In genomic region chr7:90033086-90033485, GRCm38 (mm10) we compare ENCODE assay signal across 18 mouse cellular contexts. TPM values are rescaled to one million over a fixed set of nuclear protein-coding genes. Genes with fewer than 3 reads are reported as not detected.
DNase-seq lines count a peak whose midpoint lies in the region; TF ChIP-seq lines count a peak whose summit lies in the region.
"Had no signal": no experiment of that assay in that cellular context is flagged by ENCODE, and none has a peak within 500 bp of the region (broad histone marks: within the 10 kb centered on the region; RNA-seq: fewer than 3 reads in every experiment).

No protein-coding gene starts in this region.

- no peak for TF ChIP-seq EP300 in heart, adult 2 months (IDR thresholded peaks at IDR 0.05; ENCODE audit: insufficient read depth, low read depth, low read length)

- 95% methylated on average over 2 of the region's 2 CpGs for WGBS in heart, adult 2 months
- WGBS in spleen, adult 2 months = 90% methylated on average over 2 of the region's 2 CpGs

- H3K27ac ChIP-seq in heart, adult 2 months = peak overlapping the region; percentile 45
- peak overlapping the region; percentile 56 for H3K27ac ChIP-seq in left cerebral cortex, adult 2 months
- H3K27ac ChIP-seq in spleen, adult 2 months (ENCODE audit: insufficient read depth, low read length) = peak overlapping the region; percentile 58
- H3K27ac ChIP-seq: forebrain, embryonic 15.5 days; hindbrain, postnatal 0 days; midbrain, embryonic 12.5 days had no signal

- no peak for TF ChIP-seq POLR2A in heart, adult 2 months (IDR thresholded peaks at IDR 0.05; ENCODE audit: insufficient read depth, low read depth, low read length)
- no peak for TF ChIP-seq POLR2A in spleen, adult 2 months (IDR thresholded peaks at IDR 0.05; ENCODE audit: low read depth, low read length)

- intact Hi-C loops in heart, adult 2 months (cut with DNase I) = loop anchor here (5.0 kb wide), 2 partner anchors 34 to 59 kb away; no protein-coding TSS in a partner anchor
- intact Hi-C loops in heart, postnatal 36 days (cut with DNase I) = no loop called here
- intact Hi-C loops in left cerebral cortex, adult 2 months (cut with DNase I) = no loop called here
- intact Hi-C loops in left cerebral cortex, postnatal 36 days (cut with DNase I) = no loop called here

- peaks cover 27% of the 10 kb centered on the region for H3K4me1 ChIP-seq in heart, adult 2 months (ENCODE audit: control insufficient read depth, insufficient read depth, low read length)
- H3K4me1 ChIP-seq in spleen, adult 2 months (ENCODE audit: control insufficient read depth, insufficient read depth, insufficient read length) = peaks cover 18% of the 10 kb centered on the region

- no peaks in the 10 kb centered on the region for H3K79me2 ChIP-seq in heart, adult 2 months (replicated peaks; ENCODE audit: control insufficient read depth, insufficient read depth, low read length)

- H3K4me3 ChIP-seq in heart, adult 2 months = no peak overlapping the region
- no peak overlapping the region for H3K4me3 ChIP-seq in left cerebral cortex, adult 2 months
- no peak overlapping the region for H3K4me3 ChIP-seq in spleen, adult 2 months (ENCODE audit: extremely low read depth, insufficient read depth, insufficient read length)
- H3K4me3 ChIP-seq: erythroblast, embryonic 14.5 days; forebrain, embryonic 15.5 days; midbrain, embryonic 12.5 days; myocyte had no signal

- H3K27me3 ChIP-seq in heart, adult 2 months (ENCODE audit: control insufficient read depth, insufficient read depth, low read length) = no peaks in the 10 kb centered on the region
- H3K27me3 ChIP-seq in spleen, adult 2 months (ENCODE audit: control insufficient read depth, insufficient read depth, low read length) = no peaks in the 10 kb centered on the region
- H3K27me3 ChIP-seq: forebrain, embryonic 15.5 days; midbrain, embryonic 12.5 days had no signal

- H3K36me3 ChIP-seq in heart, adult 2 months (ENCODE audit: control insufficient read depth, insufficient read depth, low read length) = peaks cover 8% of the 10 kb centered on the region; the same call in 1 of the 2 replicates
- no peaks in the 10 kb centered on the region for H3K36me3 ChIP-seq in spleen, adult 2 months (ENCODE audit: control insufficient read depth, insufficient read depth, low read length)
- H3K36me3 ChIP-seq: forebrain, embryonic 15.5 days; midbrain, embryonic 12.5 days had no signal

- TF ChIP-seq CTCF in heart, adult 2 months (IDR thresholded peaks at IDR 0.05) = no peak
- TF ChIP-seq CTCF in left cerebral cortex, adult 2 months (IDR thresholded peaks at IDR 0.05) = no peak
- TF ChIP-seq CTCF in spleen, adult 2 months (IDR thresholded peaks at IDR 0.05; ENCODE audit: extremely low read depth, insufficient read depth, insufficient read length, insufficient replicate concordance) = no peak

- DNase-seq in heart, adult 2 months = no peak
- no peak for DNase-seq in heart, postnatal 36 days
- DNase-seq in left cerebral cortex, adult 2 months (ENCODE audit: extremely low spot score in 1 of 2, low spot score in 2 of 2) = no peak
- DNase-seq in left cerebral cortex, postnatal 36 days (ENCODE audit: low spot score in 2 of 2) = no peak
- no peak for DNase-seq in spleen, adult 2 months (ENCODE audit: low read depth in 1 of 2, low spot score in 2 of 2)
- no peak for DNase-seq in spleen, postnatal 10 days (ENCODE audit: low spot score in 2 of 2)
- no peak for DNase-seq in right cerebral cortex, postnatal 14 days
- DNase-seq in adrenal gland, adult 2 months = no peak
- DNase-seq: cerebellum, adult 11-12 months; kidney, adult 18-20 months; kidney, postnatal 4 days; layer of hippocampus, postnatal 36 days; thymus, postnatal 36 days had no signal

- no peak overlapping the region for H3K9ac ChIP-seq in heart, adult 2 months (ENCODE audit: low read depth, low read length)
- H3K9ac ChIP-seq: forebrain, embryonic 15.5 days; midbrain, embryonic 12.5 days had no signal

RNA-seq across cellular contexts. Expression of gene Eed, which starts 52.3 kb away (rescaled TPM):
- total RNA-seq in heart, adult 2 months (2021) = 10 to 100 TPM; 24.7 to 27.3 TPM
- polyA plus RNA-seq in heart, adult 2 months (2012; rRNA removed) = 12.0 and 16.8 TPM in 2 replicates
- 10 to 100 TPM; 24.1 to 25.4 TPM for total RNA-seq in heart, postnatal 36 days (2021)
- total RNA-seq in left cerebral cortex, adult 2 months (2021) = 10 to 100 TPM; 38.4 to 41.4 TPM
- total RNA-seq in left cerebral cortex, postnatal 36 days (2021) = 10 to 100 TPM; 27.6 to 47.0 TPM
- polyA plus RNA-seq in spleen, adult 2 months (2012; rRNA removed) = 19.9 and 21.3 TPM in 2 replicates
- total RNA-seq in adrenal gland, adult 2 months (2021) = 10 to 100 TPM; 49.3 to 71.0 TPM
- 5.7 and 10.6 TPM in 2 replicates for polyA plus RNA-seq in adrenal gland, adult 2 months (2012; rRNA removed)
